ENCODE assay signal across 8 mouse cellular contexts in the genomic region with DNA sequence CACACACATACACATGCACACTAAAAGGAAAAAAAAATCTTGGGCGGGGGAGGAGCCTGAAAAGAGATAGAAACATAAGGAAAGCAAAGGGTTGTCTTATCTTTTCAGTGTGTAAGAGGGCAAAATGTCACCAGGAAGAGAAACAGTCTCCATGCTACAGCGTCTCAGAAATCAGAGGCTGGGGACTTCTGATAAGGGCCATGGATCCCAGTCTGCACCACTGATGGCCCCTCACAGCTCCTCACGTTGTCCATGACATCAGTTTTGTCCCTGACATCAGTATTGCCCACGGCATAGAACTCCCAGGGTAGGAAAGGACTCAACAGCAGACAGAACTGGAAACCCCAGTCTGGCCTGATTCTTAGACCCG.
A peak's percentile ranks its signal among the peaks of the same experiment; 100 is the strongest.
DNase-seq lines count a peak whose midpoint lies in the region; ATAC-seq and TF ChIP-seq lines count a peak whose summit lies in the region.

No protein-coding gene starts in this region.

- no peak overlapping the region for H3K9ac ChIP-seq in kidney, postnatal 0 days (ENCODE audit: low read depth, low read length)
- H3K9ac ChIP-seq in limb, embryonic 11.5 days (ENCODE audit: low read length): no peak overlapping the region
- H3K9ac ChIP-seq in neural tube, embryonic 13.5 days: 0 out of 2 replicates have a peak overlapping the region, but pooled peaks have one; percentile 65

- DNase-seq in kidney, postnatal 0 days (ENCODE audit: low spot score): no peak
- no peak for DNase-seq in kidney, postnatal 10 days
- no peak for DNase-seq in limb, embryonic 11.5 days (ENCODE audit: low spot score)
- no peak for DNase-seq in left cerebral cortex, adult 8-10 months (ENCODE audit: low spot score in 2 of 2)
- no peak for DNase-seq in gastrocnemius, postnatal 10 days
- no peak for DNase-seq in cerebellum, postnatal 4 days (ENCODE audit: low spot score in 2 of 2)

- TF ChIP-seq POLR2A in embryonic fibroblast, embryonic 13.5 days (IDR thresholded peaks at IDR 0.05; ENCODE audit: low read depth, low read length): no peak

- peaks cover 6% of the 10 kb centered on the region; the same call in 1 of the 2 replicates for H3K4me1 ChIP-seq in kidney, postnatal 0 days (replicated peaks; ENCODE audit: insufficient read depth, low read length)
- H3K4me1 ChIP-seq in embryonic fibroblast, embryonic 13.5 days (ENCODE audit: control insufficient read depth, insufficient read depth, low read length): no peaks in the 10 kb centered on the region
- H3K4me1 ChIP-seq in limb, embryonic 11.5 days (ENCODE audit: control insufficient read depth, insufficient read depth, low read length): peaks cover 6% of the 10 kb centered on the region; the same call in 1 of the 2 replicates
- H3K4me1 ChIP-seq in neural tube, embryonic 13.5 days (replicated peaks): peaks cover 37% of the 10 kb centered on the region

- ATAC-seq in kidney, postnatal 0 days (replicated peaks; ENCODE audit: low FRiP score, low read depth): no peak
- ATAC-seq in limb, embryonic 11.5 days (ENCODE audit: insufficient number of reproducible peaks, low FRiP score, low TSS enrichment, low read depth): no peak
- ATAC-seq in neural tube, embryonic 13.5 days (ENCODE audit: low read depth): no peak

- H3K9me3 ChIP-seq in kidney, postnatal 0 days (replicated peaks; ENCODE audit: low read length): no peaks in the 10 kb centered on the region
- no peaks in the 10 kb centered on the region for H3K9me3 ChIP-seq in limb, embryonic 11.5 days (ENCODE audit: control insufficient read depth, low read length)
- no peaks in the 10 kb centered on the region for H3K9me3 ChIP-seq in neural tube, embryonic 13.5 days

- H3K27me3 ChIP-seq in kidney, postnatal 0 days (ENCODE audit: insufficient read depth, low read length): no peaks in the 10 kb centered on the region
- peaks cover 4% of the 10 kb centered on the region; the same call in 1 of the 2 replicates for H3K27me3 ChIP-seq in limb, embryonic 11.5 days (ENCODE audit: control insufficient read depth, insufficient read depth, low read length)
- peaks cover 1% of the 10 kb centered on the region for H3K27me3 ChIP-seq in neural tube, embryonic 13.5 days

- 25% methylated on average over 5 of the region's 5 CpGs for WGBS in kidney, postnatal 0 days
- 20% methylated on average over 5 of the region's 5 CpGs for WGBS in limb, embryonic 11.5 days
- WGBS in neural tube, embryonic 13.5 days: 18% methylated on average over 5 of the region's 5 CpGs

- H3K4me3 ChIP-seq in kidney, postnatal 0 days (replicated peaks; ENCODE audit: low read depth, low read length): peak overlapping the region; percentile 30; the same call in 1 of the 2 replicates
- no peak overlapping the region; the same call in 1 of the 2 replicates for H3K4me3 ChIP-seq in embryonic fibroblast, embryonic 13.5 days (ENCODE audit: insufficient read depth, low read length)
- peak overlapping the region; percentile 37; the same call in 1 of the 2 replicates for H3K4me3 ChIP-seq in limb, embryonic 11.5 days (ENCODE audit: low read depth, low read length)
- H3K4me3 ChIP-seq in neural tube, embryonic 13.5 days: peak overlapping the region; percentile 41

- no peak for TF ChIP-seq CTCF in kidney, postnatal 0 days (IDR thresholded peaks at IDR 0.05; ENCODE audit: low read depth)
- TF ChIP-seq CTCF in embryonic fibroblast, embryonic 13.5 days (IDR thresholded peaks at IDR 0.05; ENCODE audit: borderline replicate concordance, insufficient read depth, low read length): no peak

- peak overlapping the region; percentile 27; the same call in 1 of the 2 replicates for H3K27ac ChIP-seq in kidney, postnatal 0 days
- H3K27ac ChIP-seq in embryonic fibroblast, embryonic 13.5 days (ENCODE audit: insufficient read depth, low read length): peak overlapping the region; percentile 55
- no peak overlapping the region for H3K27ac ChIP-seq in limb, embryonic 11.5 days (replicated peaks; ENCODE audit: low read depth, low read length)
- H3K27ac ChIP-seq in neural tube, embryonic 13.5 days (replicated peaks): peak overlapping the region; percentile 91

- no peaks in the 10 kb centered on the region for H3K36me3 ChIP-seq in kidney, postnatal 0 days (ENCODE audit: insufficient read depth, low read length)
- no peaks in the 10 kb centered on the region for H3K36me3 ChIP-seq in limb, embryonic 11.5 days (ENCODE audit: control insufficient read depth, insufficient read depth, low read length)
- H3K36me3 ChIP-seq in neural tube, embryonic 13.5 days: no peaks in the 10 kb centered on the region

- H3K4me2 ChIP-seq in kidney, postnatal 0 days (ENCODE audit: low read length): peak overlapping the region; percentile 84
- H3K4me2 ChIP-seq in limb, embryonic 11.5 days (ENCODE audit: low read depth, severe bottlenecking): peak overlapping the region; percentile 74
- H3K4me2 ChIP-seq in neural tube, embryonic 13.5 days: peak overlapping the region; percentile 67
